In genomic region chr3:9885565-9885964, GRCm38 (mm10) we compare ENCODE assay signal across 9 mouse cellular contexts.
A peak's percentile ranks its signal among the peaks of the same experiment; 100 is the strongest.
DNase-seq lines count a peak whose midpoint lies in the region; ATAC-seq and TF ChIP-seq lines count a peak whose summit lies in the region.
"Had no signal": no experiment of that assay in that cellular context is flagged by ENCODE, and none has a peak within 500 bp of the region (broad histone marks: within the 10 kb centered on the region; RNA-seq: fewer than 3 reads in every experiment).

No protein-coding gene starts in this region.

- WGBS in kidney, embryonic 14.5 days: 64% methylated on average over 8 of the region's 8 CpGs

- peak; percentile 22 for DNase-seq in kidney, adult 18-20 months
- DNase-seq in adipocyte (ENCODE audit: low spot score): peak; percentile 85
- DNase-seq in heart, postnatal 25 days (ENCODE audit: low spot score): peak; percentile 46
- DNase-seq in left cerebral cortex, postnatal 14 days (ENCODE audit: low spot score in 2 of 2): peak; percentile 73 to 76
- peak; percentile 41 for DNase-seq in right cerebral cortex, postnatal 25 days

- H3K4me1 ChIP-seq in kidney, embryonic 14.5 days (ENCODE audit: control insufficient read depth, insufficient read depth, low read length): no peaks in the 10 kb centered on the region
- H3K4me1 ChIP-seq in cortical plate, adult 2 months (ENCODE audit: control insufficient read depth, insufficient read depth, low read length): peaks cover 5% of the 10 kb centered on the region; the same call in 1 of the 2 replicates

- H3K36me3 ChIP-seq in kidney, embryonic 14.5 days (ENCODE audit: control insufficient read depth, insufficient read depth, low read length): no peaks in the 10 kb centered on the region

- no peaks in the 10 kb centered on the region for H3K27me3 ChIP-seq in kidney, embryonic 14.5 days (ENCODE audit: control insufficient read depth, insufficient read depth, low read length)

- H3K4me2 ChIP-seq in kidney, embryonic 14.5 days (replicated peaks; ENCODE audit: low read depth, low read length): no peak overlapping the region

- no peak overlapping the region for H3K4me3 ChIP-seq in kidney, embryonic 14.5 days (ENCODE audit: low read length)
- no peak overlapping the region for H3K4me3 ChIP-seq in cortical plate, adult 2 months (ENCODE audit: insufficient read depth, low read length)

- H3K27ac ChIP-seq in kidney, embryonic 14.5 days (ENCODE audit: low read depth, low read length): no peak overlapping the region
- H3K27ac ChIP-seq in cortical plate, adult 2 months (ENCODE audit: insufficient read depth, low read length): peak overlapping the region; percentile 87
- H3K27ac ChIP-seq: kidney, postnatal 0 days had no signal

- intact Hi-C loops in heart, postnatal 25 days (cut with DNase I): no loop called here
- intact Hi-C loops in left cerebral cortex, postnatal 14 days (cut with DNase I): no loop called here

- no peak for TF ChIP-seq CTCF in cortical plate, adult 2 months (IDR thresholded peaks at IDR 0.05; ENCODE audit: extremely low read depth, insufficient read depth, low read length)

- no peak for ATAC-seq in kidney, embryonic 14.5 days (ENCODE audit: low FRiP score, low TSS enrichment)
- ATAC-seq in inflammation-experienced regulatory T-cells, adult 6 months: no peak

- no peaks in the 10 kb centered on the region for H3K9me3 ChIP-seq in kidney, embryonic 14.5 days (ENCODE audit: control insufficient read depth, low read length)

- no peak for TF ChIP-seq POLR2A in cortical plate, adult 2 months (IDR thresholded peaks at IDR 0.05; ENCODE audit: extremely low read depth, insufficient read depth, low read length)

- H3K9ac ChIP-seq in kidney, embryonic 14.5 days (ENCODE audit: low read depth, low read length): no peak overlapping the region

Comparison
In these comparisons a context has a peak if more than half of its experiments do, and no peak if none do; other contexts are left out.
1. DNase-seq: peak in every context shown above with its lines; median percentile 85 in adipocyte; 74 in left cerebral cortex, postnatal 14 days; 46 in heart, postnatal 25 days; 41 in right cerebral cortex, postnatal 25 days; 22 in kidney, adult 18-20 months.